Mouse (Mus musculus) urinary bladder, postnatal 14 days (tissue): Measurements from ENCODE around the gene Srgap3.

Experiments
- DNase-seq: peaks from one replicate; pipeline ENCODE4 v3.0.0; 2021; ENCODE audit warnings: low spot score

Srgap3 gene

GRCm38 (mm10) chr6:112857057-112857456 lies 90.0 kb downstream of the Srgap3 start:
- no peak for DNase-seq

- DNase-seq: no peak
Observed at GRCm38 (mm10) chr6:112855183-112855582, 91.9 kb downstream of the Srgap3 start.

- no peak for DNase-seq
Observed at GRCm38 (mm10) chr6:112852261-112853235, 94.5 kb downstream of the Srgap3 start.

- no peak for DNase-seq
Observed at GRCm38 (mm10) chr6:112850745-112851144, 96.3 kb downstream of the Srgap3 start.

- DNase-seq: no peak
Observed at GRCm38 (mm10) chr6:112848629-112849180, 98.4 kb downstream of the Srgap3 start.

GRCm38 (mm10) chr6:112846863-112847262 lies 100.2 kb downstream of the Srgap3 start:
- no peak for DNase-seq

- DNase-seq: peak; percentile 38
Observed at GRCm38 (mm10) chr6:112842426-112842825, 104.6 kb downstream of the Srgap3 start.

- no peak for DNase-seq
Observed at GRCm38 (mm10) chr6:112840400-112840799, 106.7 kb downstream of the Srgap3 start.

GRCm38 (mm10) chr6:112839391-112839790 lies 107.7 kb downstream of the Srgap3 start:
- DNase-seq: no peak

- DNase-seq: no peak
Observed at GRCm38 (mm10) chr6:112838879-112839278, 108.2 kb downstream of the Srgap3 start.

GRCm38 (mm10) chr6:112836712-112837111 lies 110.4 kb downstream of the Srgap3 start:
- no peak for DNase-seq

- DNase-seq: no peak
Observed at GRCm38 (mm10) chr6:112835413-112835812, 111.7 kb downstream of the Srgap3 start.

GRCm38 (mm10) chr6:112834430-112834829 lies 112.6 kb downstream of the Srgap3 start:
- DNase-seq: no peak

GRCm38 (mm10) chr6:112833763-112834162 lies 113.3 kb downstream of the Srgap3 start:
- DNase-seq: no peak

GRCm38 (mm10) chr6:112829196-112829595 lies 117.9 kb downstream of the Srgap3 start:
- no peak for DNase-seq

GRCm38 (mm10) chr6:112828420-112828819 lies 118.6 kb downstream of the Srgap3 start:
- no peak for DNase-seq

- no peak for DNase-seq
Observed at GRCm38 (mm10) chr6:112825657-112826056, 121.4 kb downstream of the Srgap3 start.

GRCm38 (mm10) chr6:112823096-112823495 lies 124.0 kb downstream of the Srgap3 start:
- DNase-seq: no peak

GRCm38 (mm10) chr6:112820298-112820992 lies 126.6 kb downstream of the Srgap3 start:
- no peak for DNase-seq

- DNase-seq: peak; percentile 41
Observed at GRCm38 (mm10) chr6:112818403-112818901, 128.6 kb downstream of the Srgap3 start.

- no peak for DNase-seq
Observed at GRCm38 (mm10) chr6:112815604-112816003, 131.5 kb downstream of the Srgap3 start.

- DNase-seq: no peak
Observed at GRCm38 (mm10) chr6:112814525-112815086, 132.5 kb downstream of the Srgap3 start.
